Mouse (Mus musculus) adrenal gland (tissue): Measurements from ENCODE around the gene Rab2b.

Experiments used
- intact Hi-C: fragments of 180-260 bp; cut with DNase I; formaldehyde crosslinking; loops from one replicate; pipeline ENCODE4 v1.15.1; 2025

The Rab2b gene

DNA sequence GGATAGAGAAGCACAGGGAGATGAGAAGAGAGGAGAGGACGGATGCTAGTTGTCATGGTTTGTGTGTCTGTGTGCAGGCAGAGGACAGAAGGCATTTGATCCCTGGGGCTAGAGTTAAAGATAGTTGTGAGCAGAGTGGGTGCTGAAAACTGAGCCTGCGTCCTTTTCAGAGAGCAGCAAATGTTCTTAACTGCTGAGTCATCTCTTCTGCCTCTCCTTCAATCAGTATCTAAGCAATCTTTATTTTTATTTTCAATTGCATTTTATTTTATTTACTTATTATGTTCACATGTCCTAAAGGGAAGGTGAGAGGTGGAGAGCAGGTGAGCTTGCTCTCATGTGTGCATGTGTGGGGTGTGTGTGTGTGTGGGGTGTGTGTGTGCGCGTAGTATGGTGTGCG is 4.3 kb upstream of the Rab2b start:
- intact Hi-C loops: loop anchor here (5.0 kb wide), 1 partner anchor 41 kb away; no protein-coding TSS in a partner anchor

DNA sequence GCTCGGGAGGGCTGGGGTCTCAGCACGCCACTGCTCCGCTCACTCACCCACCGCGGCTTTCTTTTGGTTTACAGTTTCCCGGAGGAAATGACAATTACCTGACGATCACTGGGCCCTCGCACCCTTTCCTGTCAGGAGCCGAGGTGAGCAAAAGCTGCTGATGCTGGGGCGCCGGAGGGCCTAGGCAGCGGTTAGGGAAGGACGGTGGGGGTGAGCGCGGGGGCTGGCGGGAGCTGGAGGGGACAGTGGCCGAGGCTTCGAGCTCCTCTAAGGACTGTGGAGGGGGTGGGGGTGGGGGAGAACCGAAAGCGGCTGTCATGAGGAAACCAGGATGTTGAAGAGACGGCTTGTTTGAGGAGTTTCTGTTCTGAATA is 389 bp upstream of the Rab2b start:
- intact Hi-C loops: loop anchor here (5.0 kb wide), 1 partner anchor 37 kb away; no protein-coding TSS in a partner anchor

DNA sequence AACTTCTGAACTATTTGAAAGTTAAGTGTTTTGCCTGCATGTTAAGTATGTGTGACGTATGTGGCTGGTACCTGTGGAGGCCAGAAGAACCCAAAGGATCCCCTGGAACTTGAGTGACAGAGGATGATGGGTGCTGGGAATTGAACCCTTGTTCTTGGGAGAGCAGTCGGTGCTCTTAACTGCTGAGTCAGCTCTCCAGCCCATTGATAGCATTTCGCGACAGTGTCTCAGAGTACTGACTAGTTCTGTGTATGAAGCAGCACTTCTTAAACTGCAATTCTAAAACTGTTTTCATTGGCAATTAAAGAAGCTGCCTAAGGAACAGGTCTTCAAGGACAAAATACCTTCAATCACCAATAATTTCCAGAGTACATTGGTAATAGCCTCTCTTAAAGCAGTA is 2.1 kb downstream of the Rab2b start:
- intact Hi-C loops: no loop called here

DNA sequence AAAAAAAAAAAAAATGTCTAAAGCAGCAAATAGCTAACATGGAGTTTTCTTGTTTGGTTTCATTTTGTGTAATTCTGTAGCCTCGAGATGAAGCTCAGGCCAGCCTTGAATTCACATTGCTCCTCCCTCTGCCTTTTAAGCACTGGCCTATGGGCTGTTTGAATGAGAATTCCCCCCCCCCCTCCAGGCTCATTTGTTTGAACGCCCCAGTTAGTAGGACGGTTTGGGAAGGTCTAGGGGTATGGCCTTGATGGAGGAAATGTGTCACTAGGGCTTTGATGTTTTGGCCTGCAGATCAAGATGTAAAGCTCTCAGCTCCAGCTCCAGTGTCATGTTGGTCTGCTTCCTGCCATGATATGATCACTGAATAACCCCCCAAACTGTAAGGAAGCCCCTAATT is 6.6 kb downstream of the Rab2b start:
- intact Hi-C loops: no loop called here

DNA sequence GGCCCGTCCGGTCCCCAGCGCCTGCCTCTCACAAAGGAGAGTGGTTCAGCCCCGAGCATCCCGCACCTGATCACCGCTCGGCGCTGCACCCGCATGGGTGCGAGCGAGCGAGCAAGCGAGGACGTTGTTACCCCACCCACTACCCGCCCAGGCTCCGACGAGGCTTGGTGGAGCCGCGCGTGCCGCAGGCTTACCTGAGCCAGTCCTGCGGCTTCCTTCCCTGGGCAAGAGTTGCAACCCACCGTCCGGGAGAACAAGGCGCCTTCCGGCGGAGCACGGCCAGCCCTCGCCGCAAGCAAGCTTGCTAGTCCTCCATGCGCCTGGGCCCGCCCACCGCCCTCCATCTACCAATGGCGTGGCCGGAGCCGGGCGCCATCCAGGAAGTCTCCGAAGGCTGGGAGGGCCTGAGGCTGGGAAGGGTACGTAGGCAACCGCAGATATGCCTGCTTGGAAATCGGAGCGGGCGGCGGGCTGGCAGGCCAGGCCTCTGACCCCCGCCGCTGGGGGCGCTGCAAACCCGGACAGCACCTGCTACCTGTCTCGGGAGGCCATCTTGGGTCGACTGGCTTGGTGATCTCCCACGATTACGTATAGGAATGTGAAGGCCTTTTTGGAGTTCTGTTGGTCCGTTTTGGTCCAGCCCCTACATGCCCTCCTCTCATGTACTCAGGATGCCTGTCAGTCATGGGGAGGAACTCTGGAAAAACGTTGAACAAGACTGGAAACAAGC is 21.7 kb downstream of the Rab2b start, which contains the start of gene Chd8:
Gene Chd8, minus strand, starts transcription at position 297 of the 730 bp plus-strand sequence.
- intact Hi-C loops: no loop called here

DNA sequence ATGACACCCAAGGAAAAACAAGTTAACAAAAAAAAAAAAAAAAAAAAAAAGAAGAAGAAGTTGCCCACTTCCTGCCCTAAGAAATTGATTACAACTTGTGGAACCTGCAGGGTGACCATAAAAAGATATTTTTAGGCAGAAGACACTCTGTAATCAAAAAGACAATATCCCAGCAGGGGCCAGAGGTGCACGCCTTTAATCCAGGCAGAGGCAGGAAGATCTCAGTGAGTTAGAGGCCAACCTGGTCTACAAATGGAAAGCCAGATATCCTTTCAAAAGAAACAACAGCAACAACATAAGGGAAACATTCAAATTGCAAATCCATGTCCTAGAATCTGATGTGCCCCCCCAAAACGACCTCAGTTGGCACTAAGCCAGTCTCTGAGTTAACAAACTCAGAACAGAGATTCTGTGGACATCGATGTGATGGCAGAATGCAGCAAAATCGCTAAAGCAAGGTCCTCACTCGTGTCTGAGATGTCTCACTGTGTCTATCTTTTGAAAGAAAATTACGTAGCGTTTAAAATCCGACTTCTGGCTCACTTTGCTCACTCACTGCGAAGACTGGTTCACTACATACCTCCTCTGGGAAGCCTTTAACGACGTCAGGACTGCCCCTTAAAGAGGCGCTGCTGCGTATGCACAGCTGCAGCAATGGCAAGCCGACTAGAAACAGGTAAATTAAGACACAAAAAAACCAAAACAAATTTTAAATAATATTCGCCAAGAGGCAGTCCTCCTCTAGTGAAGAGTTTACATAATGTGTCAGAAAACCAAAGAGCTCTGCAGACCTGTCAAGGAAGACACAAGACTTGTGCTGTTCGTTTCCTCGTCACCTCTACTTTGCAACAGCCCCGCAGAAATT is 22.8 kb downstream of the Rab2b start:
- intact Hi-C loops: no loop called here

DNA sequence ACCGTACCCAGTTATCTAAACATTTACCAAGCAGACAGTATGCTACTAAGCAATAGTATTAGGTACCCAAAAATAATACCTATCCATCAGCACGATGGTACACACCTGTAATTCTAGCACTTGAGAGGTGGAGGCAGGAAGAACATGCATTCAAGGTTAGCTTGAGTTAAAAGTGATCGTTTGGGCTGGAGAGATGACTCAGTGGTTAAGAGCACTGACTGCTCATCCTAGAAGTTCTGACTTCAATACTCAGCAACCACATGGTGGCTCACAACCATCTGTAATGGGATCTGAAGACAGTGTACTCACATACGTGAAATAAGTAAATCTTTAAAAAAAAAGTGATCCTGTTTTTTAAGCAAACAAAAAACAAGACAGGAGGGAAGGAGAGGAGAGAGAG is 33.2 kb downstream of the Rab2b start:
- intact Hi-C loops: no loop called here

DNA sequence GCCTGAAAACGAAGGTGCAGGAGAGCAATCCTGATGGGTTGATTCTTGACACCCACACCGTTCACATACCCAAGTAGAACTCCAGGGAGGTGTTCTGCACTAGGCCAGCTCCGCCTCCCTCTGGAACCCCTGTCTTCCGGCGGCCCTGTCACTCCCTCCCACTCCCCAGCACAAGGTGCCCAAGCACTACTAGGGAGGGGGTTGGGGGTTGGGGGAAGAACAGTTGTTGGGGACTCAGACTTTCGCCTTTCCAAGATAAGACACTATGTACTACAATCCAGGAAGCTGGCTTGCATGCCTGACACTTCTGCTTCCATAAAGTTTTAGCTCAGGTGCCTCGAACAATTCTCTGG is 34.7 kb downstream of the Rab2b start:
- intact Hi-C loops: loop anchor here (5.0 kb wide), 1 partner anchor 38 kb away; no protein-coding TSS in a partner anchor

DNA sequence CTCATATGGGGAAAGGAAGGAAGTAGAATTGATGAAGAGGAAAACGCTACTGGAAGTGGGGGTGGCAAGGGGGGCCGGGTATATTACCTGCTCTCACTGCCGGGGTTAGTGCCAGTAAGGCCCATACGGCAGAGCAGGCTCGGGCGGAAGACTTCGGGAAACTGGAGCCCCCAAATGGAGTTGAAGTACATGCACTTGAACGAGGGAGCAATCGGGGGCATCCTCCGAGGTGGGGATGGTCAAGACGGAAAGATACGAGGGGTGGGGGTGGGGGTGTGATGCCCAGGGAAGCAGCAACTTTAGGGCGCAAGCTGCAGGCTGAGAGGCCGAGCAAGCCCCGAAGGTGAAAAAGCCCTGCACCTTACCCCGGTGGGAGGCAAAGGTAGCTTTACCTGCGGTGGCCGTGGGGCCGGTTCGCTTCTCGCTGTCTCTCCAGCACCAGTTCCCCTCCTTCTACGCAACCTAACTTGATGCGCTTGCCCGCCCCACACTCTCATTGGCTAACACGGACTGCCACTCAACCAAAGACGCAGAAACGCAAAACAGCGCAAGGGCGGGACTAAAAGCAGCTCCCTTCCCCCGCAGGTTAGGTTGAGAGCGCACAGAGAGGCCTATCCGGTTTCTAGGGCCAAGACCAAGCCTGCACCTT is 35.2 kb downstream of the Rab2b start:
- intact Hi-C loops: loop anchor here (5.0 kb wide), 1 partner anchor 38 kb away; no protein-coding TSS in a partner anchor

DNA sequence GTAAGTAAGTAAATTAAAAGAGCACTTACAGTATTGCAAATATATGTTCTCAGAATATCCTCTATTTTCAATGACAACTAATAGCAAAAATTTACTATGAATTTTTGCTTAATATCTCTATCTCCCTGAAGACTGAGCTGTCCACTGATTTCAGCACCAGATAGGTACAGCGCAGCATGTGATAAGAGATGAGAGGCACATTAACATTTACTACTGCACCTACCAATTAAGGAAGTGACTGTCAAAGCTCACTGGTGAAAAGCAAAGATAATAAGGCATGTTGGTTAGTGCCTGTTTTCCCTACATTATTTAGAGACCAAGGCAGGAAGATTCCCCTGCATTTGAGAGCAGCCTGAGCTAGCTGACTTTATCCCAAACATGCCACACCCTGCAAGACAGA is 43.1 kb downstream of the Rab2b start:
- intact Hi-C loops: no loop called here

DNA sequence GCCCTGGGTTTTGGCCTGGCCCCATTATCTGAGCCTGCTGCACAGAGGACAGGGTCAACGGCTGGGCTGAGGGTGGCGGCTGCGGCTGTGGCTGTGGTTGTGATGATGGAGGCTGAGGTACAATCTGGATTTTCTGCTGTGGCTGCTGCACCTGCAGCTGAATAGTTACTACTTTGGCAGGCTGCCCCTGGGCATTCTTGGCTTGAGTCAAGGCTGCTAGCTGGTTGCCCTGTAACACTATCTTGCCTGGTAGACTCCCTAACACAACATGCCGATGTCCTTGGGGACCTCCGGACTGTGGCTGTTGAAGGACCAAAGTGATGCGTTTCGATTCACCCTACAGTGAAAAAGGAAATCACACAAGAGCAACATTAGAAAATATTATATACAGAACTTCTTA is 44.2 kb downstream of the Rab2b start:
- intact Hi-C loops: no loop called here

DNA sequence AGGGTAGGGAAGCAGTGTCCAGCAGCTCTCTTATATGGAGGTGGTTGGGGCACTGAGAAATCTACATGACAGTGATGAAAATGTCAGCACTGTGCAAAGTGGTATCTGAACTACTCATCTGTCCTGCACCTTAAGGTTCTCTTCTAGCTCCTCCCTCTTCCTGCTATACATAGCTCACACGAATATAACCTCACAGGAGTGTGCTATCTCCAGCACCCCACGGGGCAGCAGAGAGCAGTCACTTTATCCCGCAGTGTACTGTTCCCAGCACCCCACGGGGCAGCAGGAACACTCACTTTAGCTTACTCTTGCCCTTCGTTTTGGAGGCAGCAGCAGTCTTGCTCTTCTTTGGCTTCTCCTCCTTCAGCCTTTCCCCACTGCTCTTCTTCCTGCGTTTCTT is 47.1 kb downstream of the Rab2b start:
- intact Hi-C loops: no loop called here

DNA sequence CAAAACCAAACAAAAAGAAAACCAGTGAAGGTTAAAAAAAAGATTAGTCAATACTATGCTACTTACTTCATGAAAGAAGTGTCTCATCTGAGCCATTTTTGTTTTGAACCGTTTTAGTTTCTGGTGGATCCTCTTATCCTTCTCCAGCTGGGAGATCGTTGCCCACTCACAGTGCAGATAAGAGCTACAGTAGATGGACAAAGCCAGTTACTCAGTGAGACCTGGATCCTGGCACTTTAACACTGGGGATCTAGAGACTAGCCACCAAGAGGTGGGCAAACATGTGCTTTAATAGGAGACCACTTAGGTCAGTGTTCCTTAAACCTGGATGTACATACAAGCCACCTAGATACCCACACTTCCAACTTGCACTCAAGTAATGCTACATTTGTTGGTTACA is 53.4 kb downstream of the Rab2b start:
- intact Hi-C loops: no loop called here

DNA sequence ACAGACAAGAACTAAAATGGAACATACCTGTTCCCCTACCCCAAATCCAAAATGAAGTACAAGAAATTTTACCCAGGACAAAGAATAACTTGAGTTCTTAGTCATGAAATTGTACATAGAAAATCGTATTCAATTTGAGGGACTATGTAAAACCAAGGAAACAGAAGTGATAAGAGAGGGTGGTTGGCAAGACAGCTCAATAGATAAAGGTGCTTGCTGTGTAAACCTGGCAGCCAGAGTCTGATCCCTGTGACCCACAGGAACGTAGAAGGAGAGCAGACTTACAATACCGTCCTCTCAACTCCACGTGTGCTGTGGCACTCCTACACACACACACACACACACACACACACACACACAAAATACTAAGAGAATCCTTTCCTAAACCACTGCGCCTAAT is 62.1 kb downstream of the Rab2b start:
- intact Hi-C loops: loop anchor here (5.0 kb wide), 1 partner anchor 40 kb away; no protein-coding TSS in a partner anchor
